Mouse (Mus musculus) bone marrow macrophage, adult 2 months (primary cell): ENCODE measurements at regions not wholly inside any gene's neighbourhood (a gene's known extent, or its start where the extent isn't known, plus 50 kb on each side); places are given as distances from the start of the nearest gene placed in this dataset.

Experiments used
- H3K27ac ChIP-seq: 2 replicates; pipeline ENCODE4 v1.5.1; 2012; ENCODE audit warnings: low read depth, low read length; ENCODE audit not compliant: insufficient read depth
- H3K4me1 ChIP-seq: 2 replicates; pipeline ENCODE4 v1.6.1; 2012; ENCODE audit warnings: low read length; ENCODE audit not compliant: control insufficient read depth, insufficient read depth
- H3K4me3 ChIP-seq: 2 replicates; pipeline ENCODE4 v1.5.1; 2012; ENCODE audit warnings: mild to moderate bottlenecking, low read length, moderate library complexity; ENCODE audit not compliant: insufficient read depth
- CTCF ChIP-seq: IDR thresholded peaks from 2 replicates; pipeline ENCODE4 v1.5.1; 2012; ENCODE audit warnings: low read depth, mild to moderate bottlenecking, low read length, moderate library complexity
- POLR2A ChIP-seq: IDR thresholded peaks from 2 replicates; pipeline ENCODE4 v1.6.1; 2012; ENCODE audit warnings: mild to moderate bottlenecking, low read depth, low read length, borderline replicate concordance

GRCm38 (mm10) chr16:49330725-49331386, 273.6 kb downstream of the Myh15 start:
- TF ChIP-seq POLR2A: no peak
- no peak for TF ChIP-seq CTCF
- H3K27ac ChIP-seq: no peak overlapping the region
- H3K4me3 ChIP-seq: no peak overlapping the region

GRCm38 (mm10) chr16:49332107-49332722, 274.9 kb downstream of the Myh15 start:
- H3K4me1 ChIP-seq: no peaks in the 10 kb centered on the region
- H3K27ac ChIP-seq: no peak overlapping the region
- TF ChIP-seq CTCF (no peak), POLR2A (no peak)
- no peak overlapping the region for H3K4me3 ChIP-seq

More at GRCm38 (mm10) chr16:49330725-49331386, 273.6 kb downstream of the Myh15 start:
- H3K4me1 ChIP-seq: no peaks in the 10 kb centered on the region

DNA sequence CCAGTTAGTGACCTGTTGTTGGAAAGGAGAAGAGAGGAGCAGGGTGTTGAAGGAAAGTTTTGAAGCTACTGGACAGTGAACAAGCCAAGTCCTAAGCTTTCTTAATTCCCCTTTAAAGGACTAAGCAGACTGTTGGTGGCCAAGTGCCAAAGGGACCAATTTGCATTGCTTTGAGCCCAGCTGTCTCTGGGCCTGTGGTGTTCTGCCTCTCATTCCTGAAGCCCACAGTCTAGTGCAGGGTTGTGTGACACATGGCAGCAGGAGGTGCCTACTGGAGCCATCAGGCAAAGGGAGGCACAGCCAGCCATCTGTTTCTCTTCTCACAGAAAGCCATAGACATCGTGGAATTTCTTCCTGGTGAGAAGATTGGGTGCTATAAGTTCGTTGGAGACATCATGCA, 278.6 kb downstream of the Myh15 start:
- Histone ChIP-seq H3K4me3 (no peak overlapping the region), H3K4me1 (no peaks in the 10 kb centered on the region), H3K27ac (no peak overlapping the region)
- no peak for TF ChIP-seq POLR2A
- TF ChIP-seq CTCF: no peak

- H3K4me3 ChIP-seq: no peak overlapping the region
- no peaks in the 10 kb centered on the region for H3K4me1 ChIP-seq
- TF ChIP-seq POLR2A: no peak
- TF ChIP-seq CTCF: no peak
- H3K27ac ChIP-seq: no peak overlapping the region
Measured at GRCm38 (mm10) chr16:49337948-49338347, 280.7 kb downstream of the Myh15 start.

- H3K27ac ChIP-seq: no peak overlapping the region
- TF ChIP-seq CTCF (no peak), POLR2A (no peak)
- no peaks in the 10 kb centered on the region for H3K4me1 ChIP-seq
- H3K4me3 ChIP-seq: no peak overlapping the region
Measured at GRCm38 (mm10) chr16:49358404-49358803, 301.1 kb downstream of the Myh15 start.

DNA sequence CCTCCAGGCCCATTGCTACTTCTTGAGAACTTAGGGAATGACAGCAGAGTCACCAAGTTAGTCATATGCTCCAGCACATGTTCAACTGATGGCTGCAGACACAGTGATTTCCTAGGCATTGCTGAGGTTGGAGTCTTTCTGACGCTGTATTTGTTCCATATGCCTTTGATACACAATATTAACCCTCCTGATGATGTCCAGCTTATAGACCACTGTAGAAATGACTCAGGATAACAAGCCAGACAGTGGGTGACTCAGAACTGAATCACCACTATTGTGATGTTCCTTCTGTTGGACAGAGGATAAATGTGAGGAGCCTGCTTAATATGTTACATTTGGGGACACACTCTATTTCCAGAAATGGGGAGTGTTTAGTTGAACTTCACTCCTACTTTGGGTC, 304.4 kb downstream of the Myh15 start:
- no peak overlapping the region for H3K27ac ChIP-seq
- no peaks in the 10 kb centered on the region for H3K4me1 ChIP-seq
- TF ChIP-seq CTCF (no peak), POLR2A (no peak)
- no peak overlapping the region for H3K4me3 ChIP-seq

DNA sequence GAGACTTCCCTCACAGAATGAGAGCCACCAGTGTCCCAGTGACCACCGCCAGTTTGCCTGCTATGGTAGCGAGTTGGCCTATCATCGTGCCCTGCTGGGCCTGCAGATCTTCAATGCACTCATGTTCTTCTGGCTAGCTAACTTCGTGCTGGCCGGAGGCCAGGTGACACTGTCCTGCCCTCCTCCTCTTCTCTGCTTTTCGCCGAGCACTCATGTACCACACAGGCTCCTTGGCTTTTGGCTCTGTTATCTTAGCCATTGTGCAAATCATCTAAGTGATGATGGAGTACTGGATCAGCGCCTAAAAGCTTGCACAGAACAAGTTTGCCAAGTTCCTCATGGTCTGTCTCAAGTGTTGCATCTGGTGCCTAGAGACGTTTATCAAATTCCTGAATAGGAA, 312.2 kb downstream of the Myh15 start:
- H3K27ac ChIP-seq: no peak overlapping the region
- TF ChIP-seq POLR2A: no peak
- no peak overlapping the region for H3K4me3 ChIP-seq
- H3K4me1 ChIP-seq: no peaks in the 10 kb centered on the region

GRCm38 (mm10) chr16:49375108-49375507, 317.8 kb downstream of the Myh15 start:
- Histone ChIP-seq H3K4me3 (no peak overlapping the region), H3K4me1 (no peaks in the 10 kb centered on the region), H3K27ac (no peak overlapping the region)
- no peak for TF ChIP-seq CTCF
- TF ChIP-seq POLR2A: no peak

- Histone ChIP-seq H3K4me1 (no peaks in the 10 kb centered on the region), H3K4me3 (no peak overlapping the region), H3K27ac (no peak overlapping the region)
- TF ChIP-seq CTCF (no peak), POLR2A (no peak)
Measured at GRCm38 (mm10) chr16:49378917-49379473, 320.0 kb upstream of the Ift57 start.

GRCm38 (mm10) chr16:49388135-49388534, 310.9 kb upstream of the Ift57 start:
- H3K4me3 ChIP-seq: no peak overlapping the region
- H3K4me1 ChIP-seq: no peaks in the 10 kb centered on the region
- no peak overlapping the region for H3K27ac ChIP-seq
- TF ChIP-seq POLR2A (no peak), CTCF (no peak)
